Mouse (Mus musculus): ENCODE results near the gene Itgb1bp1.

GRCm38 (mm10) chr12:21289651-21290050 is 3.6 kb upstream of the Itgb1bp1 start:
- no peak for TF ChIP-seq CTCF (IDR thresholded peaks at IDR 0.05; ENCODE audit: low read depth)
- TF ChIP-seq EP300 (IDR thresholded peaks at IDR 0.05; ENCODE audit: low read depth), result no peak

All from heart, postnatal 0 days (tissue).